Mouse (Mus musculus) liver, embryonic 14.5 days (tissue): ENCODE measurements around the gene Myof.

Source experiments
- CTCF ChIP-seq: IDR thresholded peaks from 2 replicates; pipeline ENCODE4 v1.5.1; 2016; ENCODE audit warnings: antibody characterized with exemption, low read depth, control low read depth
- EP300 ChIP-seq: IDR thresholded peaks from 2 replicates; pipeline ENCODE4 v1.6.1; 2016; ENCODE audit warnings: antibody characterized with exemption, low read depth

- TF ChIP-seq EP300 (no peak), CTCF (no peak)
These were observed 166.7 kb downstream of the Myof start for GRCm38 (mm10) chr19:37876605-37877245.
